Mouse (Mus musculus) gonadal fat pad, adult 2 months (tissue): ENCODE results near the gene Plpp1. TPM values are rescaled to one million over a fixed set of nuclear protein-coding genes. Genes with fewer than 3 reads are reported as not detected.

Source experiments
- DNase-seq: peaks from one replicate; pipeline ENCODE4 v3.0.0-alpha.2; 2012; ENCODE audit warnings: low read depth
- polyA plus RNA-seq: library from polyadenylated mRNA; depleted of rRNA; stranded (reverse); fragments of >200 nt; gene quantifications from 2 replicates; pipeline ENCODE4 v1.2.3, GENCODE M21; 2012; rRNA removed

Gene Plpp1
- polyA plus RNA-seq: 36.5 and 41.1 TPM in 2 replicates

DNA sequence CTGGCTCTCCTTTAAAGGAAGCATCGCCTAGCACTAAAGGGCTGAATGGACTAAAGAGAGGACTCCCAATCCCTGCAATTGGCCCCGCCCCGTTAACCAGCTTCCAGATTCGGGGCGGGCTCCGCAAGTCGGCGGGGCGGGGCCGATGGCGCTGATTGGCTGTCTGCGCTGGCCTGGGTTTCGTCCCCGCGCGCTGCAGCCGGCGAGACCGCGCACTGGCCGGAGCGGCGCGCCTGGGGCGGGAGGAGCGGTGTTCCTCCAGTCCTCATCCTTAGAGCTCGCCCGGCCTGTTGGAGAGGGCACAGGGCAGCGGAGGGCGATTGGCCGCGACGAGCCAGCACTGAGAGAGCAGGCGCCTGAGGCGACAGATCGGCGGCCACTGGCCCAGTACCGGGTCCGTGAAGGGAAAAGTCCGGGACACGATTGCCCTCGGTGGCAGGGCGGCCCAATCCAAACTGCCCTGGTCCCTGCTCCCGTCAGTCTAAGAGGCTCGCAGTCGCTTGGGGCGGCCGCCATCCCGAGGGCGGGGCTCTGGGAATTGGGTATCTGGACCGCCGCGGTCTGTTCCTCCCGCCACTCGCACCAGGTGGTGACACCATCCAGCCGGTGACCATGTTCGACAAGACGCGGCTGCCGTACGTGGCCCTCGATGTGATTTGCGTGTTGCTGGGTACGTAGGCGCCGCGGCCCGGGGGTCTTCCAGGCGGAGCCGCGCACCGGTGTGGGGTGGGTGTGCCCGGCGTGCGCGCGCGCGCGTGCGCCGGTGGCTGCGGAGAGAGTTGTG lies at the start of gene Plpp1:
Plpp1 (plus strand) TSS at position 196 of the 784 bp plus-strand sequence.
- DNase-seq: no peak

DNA sequence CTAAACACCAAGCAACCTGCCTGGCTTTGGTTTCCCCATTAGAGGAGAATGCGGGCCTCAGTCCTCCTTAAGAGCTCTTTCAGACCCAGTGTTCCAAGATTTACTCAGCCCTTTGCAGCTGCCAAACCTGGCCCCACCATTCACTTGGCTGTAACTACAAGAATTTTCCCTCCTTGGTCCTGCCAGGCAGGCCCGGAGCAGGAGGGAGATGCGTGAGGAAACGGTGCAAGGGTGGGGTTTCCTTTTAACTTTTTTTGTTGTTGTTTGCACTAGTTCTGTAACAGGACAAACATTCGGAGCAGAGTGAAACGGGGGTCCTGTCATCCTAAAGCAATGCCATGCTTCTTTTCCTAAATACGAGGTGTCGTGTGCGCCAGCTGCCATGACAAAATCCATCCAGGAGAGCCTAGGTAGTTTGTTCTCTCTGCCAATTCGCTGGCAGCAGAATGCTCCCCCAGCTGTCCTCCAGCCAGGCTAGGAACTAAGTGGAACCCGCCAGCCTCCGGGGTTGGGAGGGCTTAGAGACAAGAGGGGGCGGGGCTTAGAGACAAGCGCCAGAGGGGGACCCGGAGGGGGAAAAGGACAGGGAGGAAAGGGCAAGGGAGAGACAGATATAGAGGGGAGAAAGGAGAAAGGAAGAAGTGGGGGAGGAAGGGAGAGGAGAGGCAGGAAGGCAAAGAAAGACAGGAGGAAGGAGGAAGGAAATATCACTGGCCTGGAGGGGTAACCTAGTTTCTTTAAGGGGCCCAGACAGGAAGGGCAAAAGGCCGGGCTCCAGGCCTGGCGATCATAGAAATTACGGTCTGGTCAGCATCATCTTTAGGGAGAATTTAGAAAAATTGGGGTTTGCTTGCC lies 48.9 kb upstream of the Plpp1 start:
- DNase-seq: no peak

DNA sequence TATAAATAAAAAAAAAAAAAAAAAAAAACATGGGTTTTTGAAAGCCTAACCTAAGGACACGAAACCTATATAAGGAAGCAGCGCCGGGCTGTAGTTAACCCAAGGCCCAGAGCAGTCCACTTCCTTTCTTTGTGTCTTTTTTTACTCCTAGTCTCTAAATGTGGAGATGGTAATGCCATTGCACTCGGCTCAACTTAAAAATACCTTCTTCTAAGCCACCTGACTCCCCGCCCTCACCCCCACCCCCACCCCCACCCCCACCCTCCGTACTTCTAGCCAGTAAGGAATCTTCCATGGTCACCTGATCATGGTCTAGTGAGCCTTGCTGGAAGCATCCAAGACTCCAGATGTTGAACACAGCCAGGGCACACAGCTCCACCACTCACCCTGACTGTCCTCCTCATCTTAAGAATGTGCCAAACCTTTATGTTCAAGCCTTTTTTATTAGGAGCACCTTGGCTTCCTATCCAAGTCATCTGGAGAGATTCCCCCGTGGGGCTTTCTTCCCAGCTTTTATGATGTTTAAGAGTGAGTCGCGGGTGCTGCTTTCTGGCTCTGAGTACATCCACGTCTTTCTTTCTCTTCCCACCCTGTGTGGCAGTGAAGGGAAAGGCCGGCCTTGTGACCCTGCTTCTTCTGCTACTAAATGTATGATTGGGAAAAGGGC lies 48.1 kb upstream of the Plpp1 start:
- no peak for DNase-seq

DNA sequence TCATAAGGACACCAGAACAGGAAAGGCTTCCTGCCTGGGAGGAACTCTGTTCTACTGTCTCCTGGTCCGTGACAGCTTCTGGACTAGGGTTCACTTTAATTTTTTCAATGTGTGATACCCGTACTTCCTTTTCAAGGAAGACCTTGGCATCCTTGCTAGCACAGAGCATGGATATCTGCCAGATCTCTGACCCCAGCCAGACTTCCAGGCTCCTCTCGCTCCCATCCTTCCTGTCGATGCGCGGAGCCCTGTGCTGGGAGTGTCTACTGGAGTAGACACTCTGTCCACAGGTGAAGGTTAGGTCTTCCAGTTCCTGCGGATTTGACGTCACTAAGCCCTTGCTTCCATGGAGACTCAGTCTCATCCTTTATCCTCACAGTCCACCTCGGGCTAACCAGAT lies 47.1 kb upstream of the Plpp1 start:
- no peak for DNase-seq

DNA sequence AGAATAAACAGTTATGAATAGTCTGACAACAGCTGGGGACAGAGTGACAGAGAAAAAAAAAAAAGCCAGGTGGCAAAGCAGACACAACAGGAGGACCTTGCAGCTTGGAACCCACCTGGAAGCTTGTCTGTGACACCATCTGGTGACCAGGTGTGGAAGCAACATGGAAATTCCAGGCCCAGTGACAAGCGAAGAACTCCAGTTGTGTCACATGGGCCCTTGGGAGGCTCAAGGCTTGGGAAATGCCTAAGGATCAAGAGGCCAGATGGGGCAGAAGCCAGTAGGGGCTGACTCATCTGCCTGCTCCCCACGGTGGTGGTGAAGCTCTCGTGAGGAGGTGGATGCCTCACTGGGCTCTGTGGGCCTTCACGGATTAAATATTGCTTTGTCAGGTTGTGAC lies 45.7 kb upstream of the Plpp1 start:
- DNase-seq: no peak

DNA sequence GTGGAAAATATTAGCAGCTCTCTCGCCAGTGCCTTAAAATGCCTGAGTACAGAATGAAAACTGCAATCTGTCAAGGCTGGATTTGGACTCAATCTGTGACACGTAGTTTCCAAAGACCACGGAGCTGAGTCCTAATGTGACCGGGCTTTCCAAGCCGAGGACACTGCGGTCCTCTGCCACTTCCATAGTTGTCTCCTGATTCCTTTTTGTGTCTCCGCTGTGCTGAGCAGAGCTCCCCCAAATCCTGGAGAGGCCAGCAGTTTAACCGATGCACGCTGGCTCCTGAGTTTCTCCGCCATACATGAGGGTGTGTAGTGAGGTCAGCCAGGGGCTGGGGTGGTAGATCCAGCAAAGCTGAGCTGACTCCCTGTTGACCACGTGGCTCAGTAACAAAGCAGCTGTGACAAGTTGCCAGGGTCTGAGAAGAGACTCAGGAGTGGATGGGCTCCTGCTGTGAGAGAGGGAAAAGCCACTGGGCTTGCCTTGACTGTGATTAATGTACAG lies 45.0 kb upstream of the Plpp1 start:
- DNase-seq: no peak

DNA sequence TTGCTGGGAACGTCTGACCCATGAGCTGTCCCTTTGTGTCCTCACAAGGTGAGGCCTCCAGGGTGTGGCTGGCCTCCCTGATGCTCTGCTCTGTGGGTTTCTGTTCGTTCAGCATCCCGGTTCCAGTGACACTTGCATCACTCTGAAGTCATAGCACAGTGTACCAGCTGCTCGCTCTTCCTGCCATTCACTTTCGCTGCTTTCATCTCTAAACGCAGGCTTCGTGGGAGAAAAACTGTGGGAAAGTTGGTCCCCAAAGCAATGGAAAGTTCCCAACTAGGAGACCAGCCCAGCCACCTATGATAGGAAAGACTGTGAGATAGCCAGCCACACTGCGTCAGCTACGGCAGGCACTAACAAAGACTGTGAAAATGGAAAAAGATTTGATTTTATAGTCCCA lies 43.2 kb upstream of the Plpp1 start:
- no peak for DNase-seq

DNA sequence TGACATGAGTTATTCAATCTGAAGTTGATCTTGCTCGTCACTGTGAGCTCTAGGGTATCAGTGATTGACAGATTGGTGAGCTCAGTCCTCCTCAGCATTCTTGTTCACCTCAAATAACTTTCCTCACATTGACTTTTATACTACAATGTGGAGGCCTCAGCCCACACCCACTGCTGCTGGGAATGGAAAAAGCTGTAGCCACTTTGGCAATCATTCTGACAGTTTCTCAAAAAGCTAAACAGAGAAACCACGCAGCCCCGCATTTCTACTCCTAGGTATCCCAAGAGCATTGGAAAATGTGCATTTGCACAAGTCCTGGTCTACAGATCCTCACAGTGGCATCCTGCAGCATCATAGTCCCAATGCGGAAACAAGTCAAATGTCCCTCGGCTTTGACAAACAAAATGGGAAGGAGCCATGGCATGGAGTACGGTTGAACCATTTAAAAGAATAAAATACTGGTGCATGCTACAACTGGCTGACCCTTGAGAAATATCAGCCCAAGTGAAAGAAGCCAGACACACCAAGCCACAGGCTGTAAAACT lies 42.0 kb upstream of the Plpp1 start:
- no peak for DNase-seq

DNA sequence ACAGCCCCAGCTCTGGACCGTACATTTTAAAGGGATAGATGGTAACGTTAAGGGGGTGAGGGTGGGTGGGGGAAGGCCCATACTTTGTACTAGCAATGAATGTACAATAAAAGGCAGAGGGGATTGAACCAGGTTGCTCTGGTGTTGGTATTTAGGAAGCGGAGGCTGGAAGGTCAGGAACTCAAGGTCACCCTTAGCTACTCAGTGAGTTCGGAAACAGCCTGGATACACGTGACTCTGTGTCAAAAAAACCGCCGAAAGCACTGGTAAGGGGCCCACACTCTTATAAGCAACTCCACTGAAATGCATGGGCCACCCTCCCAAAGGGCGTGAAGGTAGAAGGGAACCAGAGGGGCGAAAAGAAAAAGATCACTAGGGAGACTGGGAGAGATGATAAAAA lies 41.2 kb upstream of the Plpp1 start:
- DNase-seq: no peak

DNA sequence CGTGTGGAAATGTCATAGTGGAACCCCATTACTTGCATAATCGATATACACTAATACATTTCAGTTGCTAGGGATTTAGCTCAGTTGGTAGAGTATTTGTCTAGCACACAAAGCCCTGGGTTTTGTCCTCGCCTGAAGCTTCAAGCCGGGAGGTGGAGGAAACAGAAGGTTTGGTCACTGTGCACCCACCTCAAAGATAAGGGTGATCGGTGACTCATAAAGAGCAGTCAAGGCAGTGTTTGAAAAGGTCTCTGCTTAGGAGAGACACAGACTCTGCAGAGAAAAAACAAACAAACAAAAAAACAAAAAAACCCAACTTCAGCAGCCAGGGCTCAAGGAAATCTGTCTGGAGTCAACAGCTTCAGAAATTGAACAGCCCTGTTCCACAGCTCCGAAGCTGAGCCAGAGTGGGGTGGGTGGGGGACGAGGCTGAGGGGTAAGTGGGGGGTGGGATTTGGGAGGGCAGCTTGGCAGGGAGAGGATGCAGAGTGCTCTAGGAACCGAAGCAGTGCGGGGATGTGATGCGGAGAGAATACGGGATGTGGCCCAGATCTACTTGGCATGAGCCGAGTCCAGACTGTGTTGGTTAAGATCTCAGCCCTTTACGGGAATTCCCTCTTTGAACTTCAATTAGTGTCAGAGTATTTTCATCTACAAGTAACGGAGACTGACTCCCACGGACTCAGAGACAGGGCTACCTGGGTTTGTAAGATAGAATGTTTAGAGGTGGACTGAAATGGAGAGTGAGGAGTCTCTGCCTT lies 40.6 kb upstream of the Plpp1 start:
- DNase-seq: no peak

DNA sequence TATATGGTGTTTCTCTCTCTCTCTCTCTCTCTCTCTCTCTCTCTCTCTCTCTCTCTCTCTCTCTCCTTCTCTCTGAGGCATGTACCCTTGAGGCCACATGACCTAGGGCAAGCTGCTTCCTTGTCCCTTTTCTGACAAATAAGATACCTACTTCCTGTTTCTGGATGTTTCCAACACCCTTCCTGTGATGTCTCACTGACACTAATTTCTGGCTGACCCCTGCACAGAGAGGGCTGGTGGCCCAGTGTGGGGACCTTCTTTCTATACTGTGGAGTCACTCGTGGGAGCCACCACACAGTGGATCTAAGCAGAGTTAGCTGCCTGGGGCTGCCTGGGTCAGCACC lies 40.1 kb upstream of the Plpp1 start:
- no peak for DNase-seq

DNA sequence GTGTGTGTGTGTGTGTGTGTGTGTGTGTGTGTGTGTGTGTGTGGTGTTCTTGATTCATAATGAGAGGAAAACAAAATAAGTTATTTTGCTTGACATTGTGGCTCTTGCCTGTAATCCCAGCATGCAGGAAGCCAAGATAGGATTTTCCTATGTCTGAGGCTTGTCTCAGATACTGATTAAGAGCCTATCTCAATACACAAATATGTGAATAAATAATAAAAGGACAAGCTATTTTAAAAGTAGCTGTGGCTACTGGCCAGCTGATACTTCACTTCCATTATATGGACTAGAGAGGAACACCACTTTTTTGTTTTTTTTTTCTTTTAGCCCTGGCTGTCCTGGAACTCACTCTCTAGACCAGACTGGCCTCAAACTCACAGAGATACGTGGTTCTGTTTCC lies 38.8 kb upstream of the Plpp1 start:
- no peak for DNase-seq

DNA sequence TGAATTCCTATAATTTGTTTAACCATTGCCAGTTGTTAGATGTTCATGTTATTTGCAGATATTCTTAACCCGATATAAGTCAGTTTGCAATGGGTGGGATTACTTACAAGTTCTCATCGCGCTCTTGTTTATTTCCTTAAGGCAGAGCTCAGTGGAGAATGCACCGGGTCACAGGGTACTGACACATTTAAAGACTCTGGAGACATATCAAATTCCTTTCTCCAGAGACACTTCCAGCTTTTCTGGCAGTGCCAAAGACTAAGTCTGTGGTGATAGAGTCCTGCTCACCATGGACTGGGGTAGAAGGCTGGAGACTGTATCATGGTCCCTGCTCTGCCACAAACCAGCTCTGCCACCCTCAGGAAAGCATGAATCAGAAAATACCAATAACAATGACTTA lies 38.0 kb upstream of the Plpp1 start:
- DNase-seq: no peak

DNA sequence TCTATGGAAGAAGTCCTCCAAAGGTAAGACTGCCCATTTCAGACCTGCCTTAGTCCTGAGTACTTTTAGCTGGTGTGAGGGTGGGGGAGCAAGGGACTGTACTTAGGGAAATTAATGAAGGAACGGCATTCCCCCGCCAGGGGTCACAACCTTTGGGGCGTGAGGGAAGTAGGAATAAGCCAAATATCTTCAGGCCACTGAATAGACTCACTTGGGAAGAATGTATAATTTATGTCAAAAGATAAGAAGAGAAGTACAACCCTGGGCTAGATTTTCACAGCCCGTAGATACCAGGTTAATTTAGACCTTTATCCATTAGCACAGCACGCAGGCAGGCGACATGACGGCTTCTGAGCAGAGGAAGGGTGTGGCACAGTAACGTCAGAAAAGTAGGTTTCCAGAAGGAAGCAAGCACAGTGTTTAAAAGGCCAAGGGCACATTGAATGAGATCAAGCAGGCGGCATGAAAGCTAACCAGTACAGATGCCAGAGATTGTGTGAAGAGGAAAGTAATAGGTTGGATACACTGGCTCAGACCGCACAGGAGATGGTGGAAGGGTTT lies 37.0 kb upstream of the Plpp1 start:
- no peak for DNase-seq

DNA sequence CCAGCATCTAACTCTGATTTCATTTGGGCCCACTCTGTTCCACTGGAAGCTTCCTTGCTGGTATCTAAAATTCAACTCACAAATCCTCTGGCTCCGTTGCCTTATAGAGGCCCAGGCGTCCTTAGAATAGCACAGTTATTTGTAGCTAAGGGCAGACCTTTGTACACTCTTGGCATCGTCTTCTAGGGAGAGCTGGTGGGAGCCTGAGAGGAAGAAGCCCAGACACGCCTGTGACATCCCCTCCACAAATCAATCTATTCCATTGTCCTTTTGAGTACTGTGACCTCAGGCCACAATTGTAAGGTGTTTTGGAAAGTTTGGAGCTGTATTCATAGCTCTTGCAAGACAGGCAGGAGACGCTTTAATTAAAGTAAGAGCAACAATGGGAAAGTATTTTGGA lies 36.0 kb upstream of the Plpp1 start:
- DNase-seq: peak; percentile 77

DNA sequence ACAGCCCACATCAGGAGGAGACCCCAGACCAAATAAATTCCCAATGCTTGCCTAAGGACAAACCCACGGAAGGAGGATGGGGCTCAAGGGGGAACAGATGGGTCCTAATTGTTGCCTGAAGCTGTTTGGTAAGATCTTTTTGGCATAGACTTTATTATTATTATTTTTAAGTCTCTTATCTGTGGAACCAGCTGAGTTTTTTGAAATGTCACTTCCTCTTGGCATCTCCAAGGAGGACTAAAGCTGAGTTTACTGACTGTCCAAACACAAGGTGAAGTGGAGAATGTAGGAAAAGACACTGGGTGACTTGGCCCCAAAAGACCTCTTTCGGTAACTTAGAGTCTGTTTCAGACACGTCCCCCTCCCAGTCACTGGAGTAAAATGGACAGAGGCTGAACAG lies 34.9 kb upstream of the Plpp1 start:
- DNase-seq: no peak

DNA sequence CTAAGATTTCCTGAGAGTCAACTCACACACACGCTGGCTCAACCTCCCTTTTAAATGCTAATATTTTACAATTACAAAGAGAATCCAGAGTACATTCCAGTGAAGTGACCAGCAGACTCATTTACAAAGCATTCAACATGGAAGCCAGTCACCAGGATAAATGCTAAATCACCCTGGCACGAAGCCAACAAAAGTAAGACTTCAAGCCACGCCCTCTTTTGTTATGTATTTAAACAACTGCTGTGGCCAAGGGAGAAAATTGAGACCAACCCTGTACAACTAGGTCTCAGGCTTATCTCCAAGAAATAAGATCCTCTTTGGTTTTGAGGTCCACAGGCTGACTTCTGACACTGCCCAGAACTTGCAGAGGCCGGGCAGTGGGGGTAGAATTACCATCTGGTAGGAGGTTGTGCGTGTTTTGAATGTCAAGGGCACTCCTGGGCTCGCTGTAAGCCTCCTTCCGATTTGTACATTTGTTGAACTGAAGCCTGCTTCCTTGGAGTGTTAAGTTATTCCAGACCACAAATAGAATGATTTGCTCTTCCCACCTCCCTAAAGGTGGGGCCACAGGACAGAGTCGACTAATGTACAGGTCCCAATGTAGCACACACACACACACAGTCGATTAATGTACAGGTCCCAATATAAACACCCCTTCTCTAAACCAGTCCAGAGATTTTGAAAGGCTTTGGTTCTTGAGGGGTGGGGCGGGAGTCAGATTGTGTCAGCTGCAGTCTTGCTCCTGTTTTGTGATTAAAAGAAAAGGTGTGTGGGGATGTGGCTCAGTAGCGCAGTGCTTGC lies 29.9 kb upstream of the Plpp1 start:
- no peak for DNase-seq

DNA sequence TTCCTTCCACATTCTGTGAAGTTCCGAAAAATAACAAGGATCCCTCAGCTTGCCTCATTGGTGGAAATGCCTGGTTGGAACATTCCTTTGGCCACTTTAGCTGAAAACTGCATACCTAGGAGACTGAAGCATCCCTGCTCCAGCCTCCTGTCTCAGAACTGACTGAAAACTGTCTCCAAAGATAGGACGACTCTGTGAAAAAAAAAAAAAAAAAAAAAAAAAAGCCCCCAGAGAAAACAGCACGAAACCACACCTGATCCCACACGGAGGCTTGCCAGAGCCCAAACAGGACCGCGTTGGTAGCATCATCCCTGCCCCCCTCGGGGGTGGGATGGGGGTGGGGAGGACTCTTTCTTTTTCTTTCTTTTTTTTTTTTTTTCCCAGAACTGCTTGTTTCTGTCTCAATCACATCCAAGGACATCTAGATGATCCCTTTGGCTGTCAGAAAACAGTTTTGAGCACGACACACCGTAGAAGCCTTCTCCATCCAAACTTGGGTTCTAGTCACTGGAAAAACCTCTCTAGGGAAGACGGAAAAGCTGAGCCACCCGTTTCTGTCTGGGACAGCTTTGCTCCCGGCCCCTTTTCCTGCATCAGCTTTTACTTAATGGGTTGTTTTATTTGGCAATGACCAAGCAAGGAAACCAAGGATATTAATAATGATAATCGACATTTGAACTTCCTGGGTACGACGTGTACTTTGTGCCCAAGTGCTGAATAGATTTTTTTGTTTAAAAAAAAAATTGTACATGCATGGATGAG lies 29.0 kb upstream of the Plpp1 start:
- DNase-seq: no peak

DNA sequence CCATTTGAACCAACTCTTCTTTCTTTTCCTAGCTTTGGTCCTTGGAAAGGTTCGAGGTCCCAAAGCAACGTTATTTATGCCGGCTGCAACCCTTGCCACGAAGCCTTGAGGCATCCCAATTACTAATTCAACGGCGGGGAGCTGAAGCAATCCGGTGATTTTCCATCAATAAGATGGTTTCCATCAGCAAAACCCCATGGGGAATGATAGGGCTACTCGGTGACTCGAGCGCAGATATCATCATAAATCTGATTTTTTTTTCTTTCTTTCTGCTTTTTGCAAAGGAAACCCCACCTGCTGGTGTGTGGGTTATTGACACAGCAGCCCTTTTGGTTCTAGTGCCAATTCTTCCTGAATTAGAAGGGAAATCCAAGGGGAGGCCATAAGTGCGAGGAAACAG lies 28.3 kb upstream of the Plpp1 start:
- no peak for DNase-seq

DNA sequence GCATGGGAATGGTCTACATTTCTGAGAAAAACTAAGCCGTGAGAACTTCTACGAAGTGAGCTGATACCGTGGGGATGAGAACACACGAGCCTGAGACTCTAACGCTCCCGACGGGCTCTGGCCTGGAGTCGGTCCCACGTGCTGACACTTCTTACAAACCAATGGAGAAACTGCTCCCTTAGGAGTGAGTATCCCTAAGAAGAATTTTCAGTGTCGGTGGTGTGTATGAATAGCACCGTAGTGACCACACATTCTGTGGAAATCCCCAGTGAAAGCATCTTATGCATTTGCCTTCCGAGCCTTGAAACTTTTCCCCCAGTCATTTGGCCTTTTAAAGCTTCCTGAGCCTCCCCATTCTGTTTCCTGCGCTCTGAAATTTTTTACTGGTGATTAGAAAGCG lies 27.7 kb upstream of the Plpp1 start:
- no peak for DNase-seq
